Comparison of ENCODE assay signal across 14 mouse cellular contexts in the genomic region with DNA sequence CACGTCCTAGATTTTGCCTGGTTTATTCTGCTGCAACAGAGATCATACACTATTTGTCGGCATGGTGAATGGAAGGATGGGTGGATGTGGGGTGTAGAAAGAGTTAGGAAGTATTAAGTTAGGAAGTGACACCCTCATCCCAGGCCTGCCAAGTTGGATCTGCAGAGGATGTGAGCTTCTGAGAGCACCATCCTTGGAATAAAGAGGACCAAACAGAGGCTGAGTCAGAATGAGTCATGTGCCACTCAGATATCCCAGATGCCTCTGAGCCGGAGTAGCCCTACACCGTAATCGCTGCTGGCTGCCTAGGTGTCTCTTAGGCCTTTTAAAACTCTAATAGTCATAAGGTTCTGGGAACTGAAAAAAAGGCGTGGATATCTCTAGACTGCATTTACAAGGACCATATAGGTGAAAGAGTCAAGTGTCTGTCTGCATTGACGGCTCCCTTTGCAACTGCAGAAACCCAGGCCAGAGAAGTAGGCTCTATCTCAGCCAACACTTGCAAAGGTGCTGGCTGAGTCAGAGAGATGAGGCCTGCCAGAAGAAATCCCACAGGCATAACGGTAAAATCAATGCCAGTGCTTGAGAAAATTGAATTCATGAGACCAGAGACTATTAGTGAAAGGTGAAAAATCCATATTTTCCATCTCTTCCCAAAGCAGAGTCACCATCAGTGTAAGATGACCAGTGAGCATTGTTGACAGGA.
DNase-seq lines count a peak whose midpoint lies in the region; ATAC-seq and TF ChIP-seq lines count a peak whose summit lies in the region.
"Had no signal": no experiment of that assay in that cellular context is flagged by ENCODE, and none has a peak within 500 bp of the region (broad histone marks: within the 10 kb centered on the region; RNA-seq: fewer than 3 reads in every experiment).

No protein-coding gene starts in this region.

- peaks cover 3% of the 10 kb centered on the region; the same call in 1 of the 2 replicates for H3K4me1 ChIP-seq in stomach, postnatal 0 days (replicated peaks; ENCODE audit: control insufficient read depth, insufficient read depth)
- peaks cover 24% of the 10 kb centered on the region for H3K4me1 ChIP-seq in hindbrain, embryonic 10.5 days (replicated peaks)

- no peak overlapping the region for H3K4me3 ChIP-seq in stomach, postnatal 0 days (ENCODE audit: low read depth, low read length)
- H3K4me3 ChIP-seq in hindbrain, embryonic 10.5 days, result no peak overlapping the region
- H3K4me3 ChIP-seq: erythroblast, embryonic 14.5 days; heart, adult 2 months; lung, embryonic 15.5 days had no signal

- H3K36me3 ChIP-seq in stomach, postnatal 0 days (ENCODE audit: control insufficient read depth, insufficient read depth, low read length), result no peaks in the 10 kb centered on the region
- no peaks in the 10 kb centered on the region for H3K36me3 ChIP-seq in hindbrain, embryonic 10.5 days
- H3K36me3 ChIP-seq: lung, embryonic 15.5 days had no signal

- DNase-seq in left cerebral cortex, adult 9 months (ENCODE audit: low spot score in 2 of 2), result peak; percentile 16 to 62
- DNase-seq in left cerebral cortex, adult 11 months (ENCODE audit: low spot score), result no peak
- peak; percentile 34 for DNase-seq in Patski (ENCODE audit: low read depth, low spot score)
- DNase-seq in brain, adult 2 months (ENCODE audit: low read depth, low spot score), result peak; percentile 86
- DNase-seq in stomach, postnatal 0 days (ENCODE audit: low spot score), result peak; percentile 11
- DNase-seq in cerebellum, postnatal 10 days, result no peak
- no peak for DNase-seq in hindbrain, embryonic 10.5 days (ENCODE audit: low spot score)
- DNase-seq: cerebellum, adult 18-20 months; embryo, embryonic 11 days; heart, adult 2 months; liver; thymus, adult 2 months had no signal

- no peak for TF ChIP-seq EP300 in stomach, postnatal 0 days (optimal IDR thresholded peaks at IDR 0.05)

- POLR2A ChIA-PET in Patski (lab: Charles Lee), result interaction anchor here (0.7 kb wide), 1 partner anchor 23 kb away, joined by 6 read pairs; no protein-coding TSS in a partner anchor

- CTCF ChIA-PET in Patski (lab: Charles Lee), result no interaction called here

- no peaks in the 10 kb centered on the region for H3K9me3 ChIP-seq in stomach, postnatal 0 days (ENCODE audit: control insufficient read depth, low read length)
- H3K9me3 ChIP-seq in hindbrain, embryonic 10.5 days, result no peaks in the 10 kb centered on the region
- H3K9me3 ChIP-seq: lung, embryonic 15.5 days had no signal

- no peak overlapping the region for H3K27ac ChIP-seq in stomach, postnatal 0 days (replicated peaks)
- no peak overlapping the region for H3K27ac ChIP-seq in hindbrain, embryonic 10.5 days
- H3K27ac ChIP-seq: heart, adult 2 months; lung, embryonic 15.5 days had no signal

- ATAC-seq in Patski, result peak; percentile 74
- peak; percentile 47; the same call in 1 of the 2 replicates for ATAC-seq in stomach, postnatal 0 days (ENCODE audit: low FRiP score, low TSS enrichment)

- WGBS in stomach, postnatal 0 days, result 77% methylated on average over 8 of the region's 8 CpGs
- WGBS in hindbrain, embryonic 10.5 days, result 91% methylated on average over 8 of the region's 8 CpGs

- no peak for TF ChIP-seq CTCF in Patski (IDR thresholded peaks at IDR 0.05)
- no peak for TF ChIP-seq CTCF in stomach, postnatal 0 days (IDR thresholded peaks at IDR 0.05; ENCODE audit: low read depth)

- no peak overlapping the region for H3K4me2 ChIP-seq in stomach, postnatal 0 days (replicated peaks; ENCODE audit: low read depth)
- H3K4me2 ChIP-seq: lung, embryonic 15.5 days had no signal

- no peak overlapping the region for H3K9ac ChIP-seq in stomach, postnatal 0 days (ENCODE audit: low read length)
- H3K9ac ChIP-seq: lung, embryonic 15.5 days had no signal

- in situ Hi-C loops in Patski (cut with MboI; ENCODE audit: low pct_unique_long_range_greater_than_20kb), result no loop called here

- no peaks in the 10 kb centered on the region for H3K27me3 ChIP-seq in Patski
- no peaks in the 10 kb centered on the region for H3K27me3 ChIP-seq in stomach, postnatal 0 days (ENCODE audit: control insufficient read depth, insufficient read depth, low read length)
- no peaks in the 10 kb centered on the region for H3K27me3 ChIP-seq in hindbrain, embryonic 10.5 days (ENCODE audit: insufficient read depth, poor library complexity, severe bottlenecking)
- H3K27me3 ChIP-seq: lung, embryonic 15.5 days had no signal

Comparison
In these comparisons a context has a peak if more than half of its experiments do, and no peak if none do; other contexts are left out.
1. DNase-seq: peak in left cerebral cortex, adult 9 months (2 of 2), Patski (single experiment), brain, adult 2 months (single experiment) and stomach, postnatal 0 days (single experiment); none in left cerebral cortex, adult 11 months (single experiment), cerebellum, postnatal 10 days (0 of 2) and hindbrain, embryonic 10.5 days (single experiment).